Mouse (Mus musculus): ENCODE results near the gene Ppm1m. TPM values are rescaled to one million over a fixed set of nuclear protein-coding genes. Genes with fewer than 3 reads are reported as not detected.

Ppm1m gene
- 40.2 and 47.0 TPM in 2 replicates for polyA plus RNA-seq (2012; rRNA removed)

GRCm38 (mm10) chr9:106199535-106200272 lies at the start of gene Ppm1m:
Gene Ppm1m (minus strand): TSS chr9:106199746.
- no peak for DNase-seq (ENCODE audit: low spot score)

- no peak for DNase-seq (ENCODE audit: low spot score)
Measured at GRCm38 (mm10) chr9:106242813-106243488, 43.4 kb upstream of the Ppm1m start.

GRCm38 (mm10) chr9:106241541-106242164 lies 42.1 kb upstream of the Ppm1m start:
- no peak for DNase-seq (ENCODE audit: low spot score)

- DNase-seq (ENCODE audit: low spot score), result no peak
Measured at GRCm38 (mm10) chr9:106237878-106238277, 38.3 kb upstream of the Ppm1m start.

- DNase-seq (ENCODE audit: low spot score), result no peak
Measured at GRCm38 (mm10) chr9:106237401-106237800, 37.9 kb upstream of the Ppm1m start.

- no peak for DNase-seq (ENCODE audit: low spot score)
Measured at GRCm38 (mm10) chr9:106236818-106237211, 37.3 kb upstream of the Ppm1m start.

- no peak for DNase-seq (ENCODE audit: low spot score)
Measured at GRCm38 (mm10) chr9:106236156-106236817, 36.7 kb upstream of the Ppm1m start.

- DNase-seq (ENCODE audit: low spot score), result no peak
Measured at GRCm38 (mm10) chr9:106235194-106235830, 35.8 kb upstream of the Ppm1m start.

GRCm38 (mm10) chr9:106233953-106234352 lies 34.4 kb upstream of the Ppm1m start:
- no peak for DNase-seq (ENCODE audit: low spot score)

GRCm38 (mm10) chr9:106232956-106233355 lies 33.4 kb upstream of the Ppm1m start:
- DNase-seq (ENCODE audit: low spot score), result no peak

GRCm38 (mm10) chr9:106231816-106232215 lies 32.3 kb upstream of the Ppm1m start:
- DNase-seq (ENCODE audit: low spot score), result no peak

- DNase-seq (ENCODE audit: low spot score), result no peak
Measured at GRCm38 (mm10) chr9:106231220-106231619, 31.7 kb upstream of the Ppm1m start.

- no peak for DNase-seq (ENCODE audit: low spot score)
Measured at GRCm38 (mm10) chr9:106230734-106231106, 31.2 kb upstream of the Ppm1m start.

GRCm38 (mm10) chr9:106230051-106230733 lies 30.6 kb upstream of the Ppm1m start:
- DNase-seq (ENCODE audit: low spot score), result no peak

- DNase-seq (ENCODE audit: low spot score), result no peak
Measured at GRCm38 (mm10) chr9:106227790-106228429, 28.4 kb upstream of the Ppm1m start.

- DNase-seq (ENCODE audit: low spot score), result no peak
Measured at GRCm38 (mm10) chr9:106226151-106226682, 26.7 kb upstream of the Ppm1m start.

GRCm38 (mm10) chr9:106225469-106226150 lies 26.1 kb upstream of the Ppm1m start:
- DNase-seq (ENCODE audit: low spot score), result no peak

GRCm38 (mm10) chr9:106222994-106223393 lies 23.4 kb upstream of the Ppm1m start:
- no peak for DNase-seq (ENCODE audit: low spot score)

GRCm38 (mm10) chr9:106222261-106222851 lies 22.8 kb upstream of the Ppm1m start, which contains the start of gene Tlr9:
Gene Tlr9 (plus strand): TSS chr9:106222598.
- DNase-seq (ENCODE audit: low spot score), result no peak

Measured in urinary bladder, adult 2 months (tissue).